Mouse (Mus musculus): Measurements from ENCODE around the gene Fam83f.

Gene Fam83f

GRCm38 (mm10) chr15:80743606-80744005 lies 72.0 kb downstream of the Fam83f start:
- DNase-seq (ENCODE audit: low spot score), result no peak

DNA sequence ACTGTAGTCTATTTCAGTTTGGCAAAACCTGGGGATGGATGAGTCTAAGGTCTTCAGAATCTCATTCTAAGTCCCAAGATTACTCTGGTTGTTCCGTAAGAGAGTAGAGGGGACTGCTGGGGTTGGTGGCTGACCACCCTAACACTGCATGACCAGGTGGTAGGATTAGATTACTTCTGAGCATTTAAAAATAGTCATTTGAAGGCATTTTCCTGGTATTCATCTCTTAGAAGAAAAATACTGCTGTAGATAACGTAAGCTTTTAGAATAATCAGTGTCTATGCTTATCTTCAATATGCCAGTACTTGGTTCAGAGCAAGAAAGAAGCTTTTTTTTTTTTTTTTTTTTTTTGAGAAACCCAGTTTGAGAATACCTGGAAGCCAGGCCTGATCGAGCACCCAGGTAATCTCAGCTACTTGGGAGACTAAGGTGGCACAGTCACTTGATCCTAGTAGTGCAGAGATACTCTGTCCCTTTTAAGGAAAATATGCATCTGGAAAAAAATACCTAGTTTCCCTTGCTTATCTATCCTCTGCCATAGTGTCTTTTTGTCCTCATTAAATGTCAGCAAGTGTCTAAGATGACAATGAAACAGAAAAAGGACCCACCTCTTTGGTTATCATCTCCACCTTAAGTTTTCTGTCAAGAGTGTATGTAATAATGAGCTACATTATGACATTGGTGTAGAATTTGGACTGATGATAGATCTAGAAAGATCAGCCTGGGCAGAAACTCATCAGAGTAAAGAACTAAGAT lies 73.2 kb downstream of the Fam83f start:
- no peak for DNase-seq (ENCODE audit: low spot score)

DNA sequence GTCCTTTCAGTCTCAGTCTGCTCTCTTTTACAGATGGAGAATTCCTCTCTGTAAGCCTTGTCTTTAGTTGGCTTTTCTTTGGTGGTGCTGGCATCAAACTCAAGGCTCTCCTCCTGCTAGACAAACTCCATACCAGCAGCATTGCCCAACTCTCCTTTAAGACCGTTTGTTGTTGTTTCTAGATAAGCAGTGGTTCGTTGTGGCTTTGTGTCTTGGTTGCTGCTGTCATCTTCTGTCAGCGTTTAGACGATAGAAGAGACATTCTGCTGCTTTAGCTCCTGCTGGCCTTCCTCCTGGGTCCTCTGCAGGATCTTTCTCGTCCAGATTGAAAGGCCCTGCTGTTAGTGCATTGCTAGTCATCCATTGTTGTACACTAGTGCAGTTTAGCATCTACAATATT lies 77.3 kb downstream of the Fam83f start:
- no peak for DNase-seq (ENCODE audit: low spot score)

All from retina, embryonic 14.5 days (tissue).